In genomic region chr5:118838421-118838820, GRCm38 (mm10) we compare ENCODE assay signal across 21 mouse cellular contexts.
A peak's percentile ranks its signal among the peaks of the same experiment; 100 is the strongest.
DNase-seq lines count a peak whose midpoint lies in the region; ATAC-seq and TF ChIP-seq lines count a peak whose summit lies in the region.
"Had no signal": no experiment of that assay in that cellular context is flagged by ENCODE, and none has a peak within 500 bp of the region (broad histone marks: within the 10 kb centered on the region; RNA-seq: fewer than 3 reads in every experiment).

No protein-coding gene starts in this region.

- ATAC-seq in lung, postnatal 0 days, result 0 out of 2 replicates have a peak, but pooled peaks have one; percentile 33
- peak; percentile 52; the same call in 1 of the 2 replicates for ATAC-seq in intestine, postnatal 0 days
- ATAC-seq: CD4-positive, CD25-positive, alpha-beta regulatory T cell, adult 4 months; forebrain, embryonic 13.5 days; forebrain, postnatal 0 days had no signal

- H3K27me3 ChIP-seq in lung, postnatal 0 days (replicated peaks; ENCODE audit: insufficient read depth, low read length), result no peaks in the 10 kb centered on the region
- H3K27me3 ChIP-seq in intestine, postnatal 0 days (replicated peaks; ENCODE audit: control insufficient read depth, insufficient read depth, low read length), result 0 out of 2 replicates have a peak, but pooled peaks cover 3% of the 10 kb centered on the region
- no peaks in the 10 kb centered on the region for H3K27me3 ChIP-seq in thymus, adult 2 months (ENCODE audit: control insufficient read depth, insufficient read depth, low read length)
- H3K27me3 ChIP-seq: heart, embryonic 12.5 days; hindbrain, embryonic 15.5 days had no signal

- peak; percentile 34; the same call in 1 of the 2 replicates for TF ChIP-seq EP300 in lung, postnatal 0 days (IDR thresholded peaks at IDR 0.05)

- no peak for TF ChIP-seq POLR2A in thymus, adult 2 months (IDR thresholded peaks at IDR 0.05; ENCODE audit: control insufficient read depth, extremely low read depth, insufficient read depth, low read length, poor library complexity)

- H3K36me3 ChIP-seq in lung, postnatal 0 days (ENCODE audit: insufficient read depth, low read length), result no peaks in the 10 kb centered on the region
- H3K36me3 ChIP-seq in intestine, postnatal 0 days (ENCODE audit: control insufficient read depth, insufficient read depth), result no peaks in the 10 kb centered on the region
- H3K36me3 ChIP-seq in thymus, adult 2 months (ENCODE audit: control insufficient read depth, insufficient read depth, low read length), result no peaks in the 10 kb centered on the region
- H3K36me3 ChIP-seq: embryonic facial prominence, embryonic 10.5 days; G1E; heart, embryonic 12.5 days; hindbrain, embryonic 15.5 days had no signal

- no peaks in the 10 kb centered on the region for H3K4me1 ChIP-seq in lung, postnatal 0 days (ENCODE audit: insufficient read depth, low read depth, low read length)
- H3K4me1 ChIP-seq in intestine, postnatal 0 days (replicated peaks; ENCODE audit: control insufficient read depth, insufficient read depth, low read length), result no peaks in the 10 kb centered on the region
- no peaks in the 10 kb centered on the region for H3K4me1 ChIP-seq in thymus, adult 2 months (replicated peaks; ENCODE audit: control insufficient read depth, insufficient read depth, low read length)
- H3K4me1 ChIP-seq: forebrain, embryonic 13.5 days; hindbrain, embryonic 15.5 days had no signal

- TF ChIP-seq CTCF in lung, postnatal 0 days (IDR thresholded peaks at IDR 0.05), result no peak
- TF ChIP-seq CTCF in intestine, postnatal 0 days (IDR thresholded peaks at IDR 0.05; ENCODE audit: low read depth), result no peak
- TF ChIP-seq CTCF in thymus, adult 2 months (IDR thresholded peaks at IDR 0.05; ENCODE audit: borderline replicate concordance, control insufficient read depth, extremely low read depth, insufficient read depth, low read length, poor library complexity), result no peak

- DNase-seq in lung, postnatal 0 days (ENCODE audit: low spot score), result no peak
- DNase-seq in lung, postnatal 36 days, result no peak
- DNase-seq in adrenal gland, postnatal 10 days, result peak; percentile 47
- peak; percentile 49 to 75 for DNase-seq in adrenal gland, postnatal 36 days
- no peak for DNase-seq in cerebellum, postnatal 10 days
- DNase-seq in spleen, postnatal 4 days (ENCODE audit: low spot score in 2 of 2), result no peak
- no peak for DNase-seq in thymus, adult 2 months
- DNase-seq: B cell, adult 2 months; cerebellum, adult 11-12 months; cerebellum, adult 9-10 months; forebrain, postnatal 0 days; gastrocnemius, postnatal 14 days; heart, adult 2 months; heart, postnatal 36 days had no signal

- no peak overlapping the region for H3K4me2 ChIP-seq in lung, postnatal 0 days (replicated peaks; ENCODE audit: low read depth, low read length)
- H3K4me2 ChIP-seq in intestine, postnatal 0 days (replicated peaks; ENCODE audit: low read depth), result no peak overlapping the region
- H3K4me2 ChIP-seq: forebrain, embryonic 13.5 days; heart, embryonic 12.5 days; hindbrain, embryonic 15.5 days had no signal

- H3K4me3 ChIP-seq in lung, postnatal 0 days (ENCODE audit: low read depth, low read length), result no peak overlapping the region
- no peak overlapping the region for H3K4me3 ChIP-seq in intestine, postnatal 0 days (ENCODE audit: low read depth, low read length)
- no peak overlapping the region for H3K4me3 ChIP-seq in thymus, adult 2 months (ENCODE audit: control insufficient read depth, insufficient read depth, low read length)
- H3K4me3 ChIP-seq: embryonic facial prominence, embryonic 10.5 days; forebrain, embryonic 13.5 days; heart, adult 2 months; heart, embryonic 12.5 days; hindbrain, embryonic 15.5 days had no signal

- H3K27ac ChIP-seq in lung, postnatal 0 days (ENCODE audit: low read length), result no peak overlapping the region
- H3K27ac ChIP-seq in intestine, postnatal 0 days (ENCODE audit: low read depth, low read length), result no peak overlapping the region
- H3K27ac ChIP-seq in thymus, adult 2 months (ENCODE audit: control insufficient read depth, insufficient read depth, low read length), result no peak overlapping the region
- H3K27ac ChIP-seq: embryonic facial prominence, embryonic 10.5 days; forebrain, embryonic 13.5 days; heart, adult 2 months; hindbrain, embryonic 15.5 days had no signal

- H3K9ac ChIP-seq in lung, postnatal 0 days (replicated peaks; ENCODE audit: low read depth), result no peak overlapping the region
- H3K9ac ChIP-seq in intestine, postnatal 0 days (ENCODE audit: low read depth, low read length), result no peak overlapping the region
- H3K9ac ChIP-seq: forebrain, embryonic 13.5 days; forebrain, postnatal 0 days; heart, embryonic 12.5 days; hindbrain, embryonic 15.5 days had no signal

- 51% methylated on average over 7 of the region's 7 CpGs for WGBS in lung, postnatal 0 days
- WGBS in intestine, postnatal 0 days, result 33% methylated on average over 7 of the region's 7 CpGs
- WGBS in thymus, adult 2 months, result 58% methylated on average over 7 of the region's 7 CpGs

- no peaks in the 10 kb centered on the region for H3K9me3 ChIP-seq in lung, postnatal 0 days (ENCODE audit: low read length)
- no peaks in the 10 kb centered on the region for H3K9me3 ChIP-seq in intestine, postnatal 0 days (ENCODE audit: control insufficient read depth)
- H3K9me3 ChIP-seq: embryonic facial prominence, embryonic 10.5 days; forebrain, embryonic 13.5 days; heart, embryonic 12.5 days; hindbrain, embryonic 15.5 days had no signal

Comparison
In these comparisons a context has a peak if more than half of its experiments do, and no peak if none do; other contexts are left out.
1. DNase-seq: peak in adrenal gland, postnatal 10 days (single experiment) and adrenal gland, postnatal 36 days (2 of 2); none in lung, postnatal 0 days (single experiment), lung, postnatal 36 days (single experiment), cerebellum, postnatal 10 days (0 of 2), spleen, postnatal 4 days (0 of 2) and thymus, adult 2 months (single experiment).